Mouse (Mus musculus): ENCODE measurements around the gene Osbp2. TPM values are rescaled to one million over a fixed set of nuclear protein-coding genes. Genes with fewer than 3 reads are reported as not detected.
A peak's percentile ranks its signal among the peaks of the same experiment; 100 is the strongest.

The Osbp2 gene
- polyA plus RNA-seq, 1 experiment from 2014 or later, result 7.6 TPM

DNA sequence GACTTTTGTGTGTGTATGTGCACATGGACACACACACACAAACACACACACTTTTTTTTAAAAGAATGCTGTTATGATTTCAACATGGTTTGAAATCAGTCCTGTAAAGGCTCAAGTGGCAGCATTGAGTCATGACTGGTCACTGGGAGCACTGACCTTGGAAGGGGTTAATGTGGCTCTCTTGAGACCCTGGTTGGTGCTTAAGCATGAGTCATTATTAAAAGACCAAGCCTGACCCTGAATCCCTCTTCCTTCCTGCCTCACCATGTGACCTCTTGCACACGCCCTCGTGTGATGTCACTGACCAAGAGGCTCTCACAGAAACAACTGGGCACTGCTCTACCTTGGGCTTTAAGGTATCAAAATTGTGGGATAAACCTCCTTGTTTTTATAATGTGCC lies 124.9 kb downstream of the Osbp2 start:
- no peak overlapping the region for H3K9ac ChIP-seq
- no peaks in the 10 kb centered on the region for H3K9me3 ChIP-seq
- H3K4me2 ChIP-seq (replicated peaks), result no peak overlapping the region
- no peaks in the 10 kb centered on the region for H3K4me1 ChIP-seq
- no peaks in the 10 kb centered on the region for H3K36me3 ChIP-seq
- 81% methylated on average over 2 of the region's 2 CpGs for WGBS
- H3K27ac ChIP-seq, result no peak overlapping the region
- H3K4me3 ChIP-seq, result no peak overlapping the region
- no peaks in the 10 kb centered on the region for H3K27me3 ChIP-seq (replicated peaks)
- ATAC-seq (ENCODE audit: low FRiP score, low read depth), result no peak

DNA sequence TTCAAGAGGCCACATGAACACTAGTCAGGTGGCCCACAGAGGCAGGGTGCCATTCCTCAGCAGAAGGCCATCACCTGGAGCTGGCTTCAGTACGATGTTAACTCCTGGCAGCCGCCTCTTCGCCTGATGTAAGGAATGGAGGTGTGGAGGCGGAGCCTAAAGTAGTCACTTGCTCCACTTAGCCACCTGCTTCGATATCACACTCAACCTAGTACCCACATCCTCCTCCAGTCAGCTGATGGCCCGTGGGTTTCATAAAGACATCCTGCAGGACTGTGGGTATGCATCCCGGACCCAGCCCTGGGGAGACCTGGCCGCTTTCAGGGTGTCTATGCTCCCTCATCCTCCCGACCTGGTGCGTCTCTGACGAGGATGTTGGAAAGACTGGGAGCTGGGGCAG lies 128.0 kb downstream of the Osbp2 start:
- H3K27me3 ChIP-seq (replicated peaks), result no peaks in the 10 kb centered on the region
- no peak overlapping the region for H3K4me2 ChIP-seq (replicated peaks)
- no peak for ATAC-seq (ENCODE audit: low FRiP score, low read depth)
- 82% methylated on average over 11 of the region's 11 CpGs for WGBS
- H3K27ac ChIP-seq, result no peak overlapping the region
- H3K9ac ChIP-seq, result no peak overlapping the region
- no peaks in the 10 kb centered on the region for H3K9me3 ChIP-seq
- no peaks in the 10 kb centered on the region for H3K36me3 ChIP-seq
- no peaks in the 10 kb centered on the region for H3K4me1 ChIP-seq
- H3K4me3 ChIP-seq, result no peak overlapping the region

DNA sequence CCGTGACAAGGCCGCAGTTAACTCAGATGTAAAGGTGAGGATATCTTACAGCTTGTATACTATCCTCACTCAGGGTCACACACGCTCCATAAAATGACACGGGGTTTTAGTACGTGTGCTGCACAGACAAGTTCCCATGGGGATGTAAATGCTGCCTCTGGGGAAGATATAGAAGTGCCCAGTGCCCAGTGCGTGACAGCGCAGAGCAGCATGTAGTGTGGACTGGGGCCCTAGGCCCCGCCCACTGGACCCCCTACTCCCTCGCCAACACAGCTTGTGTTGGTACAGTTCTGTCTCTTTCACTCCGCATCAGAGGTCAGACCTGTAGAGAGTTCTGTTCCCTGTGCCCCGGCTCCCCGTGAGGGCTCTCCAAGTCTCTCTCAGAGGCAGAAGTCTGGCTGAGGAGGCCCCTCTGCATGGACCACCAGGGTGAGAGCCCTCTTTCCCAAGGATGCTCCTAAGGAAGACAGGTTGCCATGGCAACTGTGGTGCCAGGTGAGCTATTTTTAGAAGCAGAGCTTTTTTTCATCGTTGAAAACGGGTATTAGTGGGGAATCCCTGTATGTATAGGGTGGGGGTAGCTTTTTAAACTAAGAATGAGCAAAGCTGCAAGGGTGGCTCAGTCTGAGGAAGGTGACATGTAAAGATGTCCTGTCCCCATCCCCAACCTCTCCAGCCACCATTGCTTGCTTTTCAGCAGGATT lies 129.6 kb downstream of the Osbp2 start:
- Histone ChIP-seq H3K9me3 (no peaks in the 10 kb centered on the region), H3K4me3 (no peak overlapping the region), H3K4me1 (no peaks in the 10 kb centered on the region), H3K36me3 (no peaks in the 10 kb centered on the region), H3K27ac (no peak overlapping the region), H3K9ac (no peak overlapping the region), H3K27me3 (replicated peaks) (no peaks in the 10 kb centered on the region), H3K4me2 (replicated peaks) (no peak overlapping the region)
- ATAC-seq (ENCODE audit: low FRiP score, low read depth), result no peak
- WGBS, result 76% methylated on average over 14 of the region's 14 CpGs

DNA sequence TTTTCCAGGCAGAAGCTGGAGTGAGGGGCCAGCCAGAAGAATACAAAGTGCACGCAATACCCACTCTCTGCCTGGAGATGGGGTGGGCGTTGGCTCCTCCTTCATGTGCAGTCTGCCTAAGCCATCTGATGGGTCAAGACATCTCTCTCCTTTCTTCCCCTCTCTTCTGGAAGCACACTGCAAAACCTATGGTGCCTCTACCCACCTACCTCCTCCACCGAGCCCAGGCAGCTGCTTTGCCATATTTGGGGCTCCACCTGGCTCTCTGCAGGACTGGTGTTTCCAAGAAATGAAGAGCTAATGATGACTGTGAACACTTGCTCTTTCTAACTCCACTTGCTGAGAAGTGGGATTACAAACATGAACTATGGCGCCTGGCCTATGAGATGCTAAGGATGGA lies 132.2 kb downstream of the Osbp2 start:
- WGBS, result 85% methylated on average over 4 of the region's 4 CpGs
- Histone ChIP-seq H3K4me3 (no peak overlapping the region), H3K9me3 (no peaks in the 10 kb centered on the region), H3K36me3 (no peaks in the 10 kb centered on the region), H3K9ac (no peak overlapping the region), H3K27me3 (replicated peaks) (no peaks in the 10 kb centered on the region), H3K4me1 (no peaks in the 10 kb centered on the region), H3K27ac (no peak overlapping the region), H3K4me2 (replicated peaks) (no peak overlapping the region)
- ATAC-seq (ENCODE audit: low FRiP score, low read depth), result no peak

DNA sequence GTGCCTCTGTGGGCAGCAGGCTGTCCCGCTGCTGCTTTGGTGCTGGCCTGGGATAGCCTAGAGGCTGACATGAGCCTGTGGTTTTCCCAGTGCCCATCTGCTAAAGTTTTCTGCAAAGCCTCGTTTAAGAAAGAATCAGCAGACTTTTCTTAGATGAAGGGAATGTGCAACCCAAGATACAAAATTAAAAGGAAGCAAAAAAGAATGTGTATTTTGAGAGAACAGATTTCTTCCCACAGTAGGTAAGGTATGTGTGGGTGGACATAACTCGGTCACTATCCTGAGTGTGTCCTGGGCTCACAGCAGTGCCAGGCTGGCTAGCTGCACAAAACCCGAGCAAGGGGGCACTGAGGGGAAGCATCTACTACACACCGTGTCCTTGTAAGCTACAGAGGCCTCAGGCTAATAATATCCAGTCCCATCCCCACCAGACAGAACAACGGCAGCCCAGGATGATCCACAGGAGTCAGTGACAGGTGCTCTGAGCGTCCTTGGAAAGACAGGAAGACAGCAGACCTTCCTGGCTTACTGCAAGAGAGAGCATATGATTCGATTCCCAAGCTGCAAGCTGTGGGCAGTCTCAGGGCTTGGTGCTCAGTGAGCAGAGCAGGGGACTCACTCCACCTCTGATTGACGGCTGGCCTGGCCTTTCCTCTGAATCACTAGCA lies 136.1 kb downstream of the Osbp2 start:
- 80% methylated on average over 9 of the region's 9 CpGs for WGBS
- Histone ChIP-seq H3K27me3 (replicated peaks) (no peaks in the 10 kb centered on the region), H3K4me2 (replicated peaks) (no peak overlapping the region), H3K4me1 (no peaks in the 10 kb centered on the region; the same call in 1 of the 2 replicates), H3K27ac (no peak overlapping the region), H3K9ac (no peak overlapping the region), H3K36me3 (no peaks in the 10 kb centered on the region), H3K9me3 (no peaks in the 10 kb centered on the region), H3K4me3 (no peak overlapping the region)
- ATAC-seq (ENCODE audit: low FRiP score, low read depth), result no peak

DNA sequence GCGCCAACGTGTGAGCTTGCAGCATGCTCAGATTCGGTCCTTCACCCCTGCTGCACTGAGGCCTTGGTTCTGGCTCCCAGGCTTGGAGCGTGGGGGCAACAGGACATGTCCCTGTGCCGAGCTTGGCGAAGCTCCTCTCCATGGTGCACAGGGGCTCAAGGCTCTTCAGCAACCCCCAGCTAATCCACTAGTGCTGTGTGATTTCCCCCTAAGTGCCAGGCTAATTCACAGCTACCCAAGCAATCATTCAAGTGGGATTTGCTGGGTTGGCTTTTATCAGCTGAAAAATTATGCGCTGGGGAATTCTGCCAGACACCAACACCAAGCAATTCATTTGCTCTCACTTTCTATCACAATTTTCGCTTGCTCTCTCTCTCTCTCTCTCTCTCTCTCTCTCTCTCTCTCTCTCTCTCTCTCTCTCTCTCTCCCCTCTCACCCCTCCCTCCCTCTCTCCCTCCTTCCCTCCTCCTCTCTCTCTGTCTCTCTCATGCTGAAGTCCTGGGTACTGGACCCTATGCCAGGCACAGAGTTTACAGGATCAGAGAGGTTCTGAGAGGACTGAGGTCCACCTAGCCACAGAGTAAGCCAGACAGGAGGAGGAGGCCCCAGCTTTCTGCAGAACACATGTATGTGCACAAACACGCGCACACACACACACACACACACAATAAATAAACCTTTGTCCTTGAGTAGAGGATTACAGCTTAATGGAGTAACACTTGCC lies 138.2 kb downstream of the Osbp2 start:
- Histone ChIP-seq H3K4me1 (no peaks in the 10 kb centered on the region; the same call in 1 of the 2 replicates), H3K27me3 (replicated peaks) (no peaks in the 10 kb centered on the region), H3K27ac (no peak overlapping the region), H3K4me3 (no peak overlapping the region), H3K36me3 (no peaks in the 10 kb centered on the region), H3K4me2 (replicated peaks) (no peak overlapping the region), H3K9me3 (no peaks in the 10 kb centered on the region), H3K9ac (no peak overlapping the region)
- no peak for ATAC-seq (ENCODE audit: low FRiP score, low read depth)
- WGBS, result 69% methylated on average over 10 of the region's 10 CpGs

DNA sequence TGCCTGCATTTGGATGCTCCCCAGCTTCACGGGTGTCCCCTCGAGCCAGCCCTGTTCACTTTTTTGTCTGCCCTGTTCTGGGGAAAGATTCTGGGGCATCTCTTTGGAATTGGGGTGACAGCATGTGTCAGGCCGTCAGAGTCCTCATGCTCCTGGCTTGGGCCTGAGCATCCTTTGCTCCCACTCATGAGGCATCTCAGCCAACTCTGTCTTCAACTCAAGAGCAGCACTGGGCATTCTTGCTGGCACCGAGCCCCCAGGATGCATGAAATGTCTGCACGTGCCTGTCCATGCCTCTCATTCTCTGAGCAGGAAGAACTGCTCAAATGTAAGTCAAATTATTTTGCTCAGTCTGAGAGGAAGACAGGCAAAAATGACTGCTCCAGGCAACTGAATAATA lies 139.0 kb downstream of the Osbp2 start:
- Histone ChIP-seq H3K4me1 (no peaks in the 10 kb centered on the region; the same call in 1 of the 2 replicates), H3K4me3 (no peak overlapping the region), H3K36me3 (no peaks in the 10 kb centered on the region), H3K27ac (no peak overlapping the region), H3K9me3 (no peaks in the 10 kb centered on the region), H3K9ac (no peak overlapping the region), H3K27me3 (replicated peaks) (no peaks in the 10 kb centered on the region), H3K4me2 (replicated peaks) (no peak overlapping the region)
- WGBS, result 78% methylated on average over 5 of the region's 5 CpGs
- ATAC-seq (ENCODE audit: low FRiP score, low read depth), result no peak

DNA sequence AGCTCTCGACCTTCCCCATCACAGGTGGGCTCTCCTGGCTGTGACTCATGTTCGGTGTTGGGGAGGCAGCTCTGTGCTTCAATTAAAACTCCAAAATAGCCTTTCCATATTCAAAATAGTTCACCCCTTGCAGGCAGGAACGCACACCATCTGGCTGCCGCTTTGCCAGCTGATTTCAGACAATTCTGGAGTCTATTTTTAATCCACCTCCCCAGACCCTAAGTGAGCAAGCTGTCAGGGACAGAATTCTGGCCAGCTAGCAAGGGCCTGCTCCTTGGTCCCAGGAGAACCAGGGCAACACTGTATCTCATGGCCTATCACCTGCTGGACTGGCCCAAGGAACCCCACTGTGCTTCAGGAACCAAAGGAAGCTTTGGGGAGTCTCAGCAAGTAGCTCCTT lies 139.8 kb downstream of the Osbp2 start:
- no peak for ATAC-seq (ENCODE audit: low FRiP score, low read depth)
- Histone ChIP-seq H3K9me3 (no peaks in the 10 kb centered on the region), H3K4me1 (no peaks in the 10 kb centered on the region; the same call in 1 of the 2 replicates), H3K9ac (no peak overlapping the region), H3K27ac (no peak overlapping the region), H3K4me3 (no peak overlapping the region), H3K27me3 (replicated peaks) (no peaks in the 10 kb centered on the region), H3K4me2 (replicated peaks) (no peak overlapping the region), H3K36me3 (no peaks in the 10 kb centered on the region)
- WGBS, result 74% methylated on average over 4 of the region's 4 CpGs

DNA sequence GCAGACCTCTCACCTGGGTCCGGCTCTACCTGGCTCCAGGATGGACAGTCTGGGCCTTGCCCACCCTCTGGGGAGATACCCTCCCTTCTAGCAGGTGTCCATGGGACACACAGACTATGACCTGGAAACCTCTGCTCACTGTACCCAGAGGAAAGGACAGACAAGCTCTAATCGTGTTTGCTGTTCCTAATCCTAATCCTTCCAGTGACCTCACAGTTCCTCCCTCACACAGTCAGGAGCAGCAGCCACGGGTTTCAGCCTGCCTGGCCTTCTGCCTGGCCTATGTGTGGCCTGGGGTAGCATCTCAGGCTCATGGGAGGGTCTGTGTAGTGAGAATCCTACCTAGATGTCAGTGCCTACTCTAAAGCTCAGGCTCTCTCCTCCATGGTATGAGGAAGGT lies 140.8 kb downstream of the Osbp2 start:
- no peak for ATAC-seq (ENCODE audit: low FRiP score, low read depth)
- Histone ChIP-seq H3K36me3 (no peaks in the 10 kb centered on the region), H3K9me3 (no peaks in the 10 kb centered on the region), H3K9ac (no peak overlapping the region), H3K4me1 (no peaks in the 10 kb centered on the region; the same call in 1 of the 2 replicates), H3K4me3 (no peak overlapping the region), H3K4me2 (replicated peaks) (no peak overlapping the region), H3K27ac (no peak overlapping the region), H3K27me3 (replicated peaks) (no peaks in the 10 kb centered on the region)
- WGBS, result 55% methylated on average over 3 of the region's 3 CpGs

DNA sequence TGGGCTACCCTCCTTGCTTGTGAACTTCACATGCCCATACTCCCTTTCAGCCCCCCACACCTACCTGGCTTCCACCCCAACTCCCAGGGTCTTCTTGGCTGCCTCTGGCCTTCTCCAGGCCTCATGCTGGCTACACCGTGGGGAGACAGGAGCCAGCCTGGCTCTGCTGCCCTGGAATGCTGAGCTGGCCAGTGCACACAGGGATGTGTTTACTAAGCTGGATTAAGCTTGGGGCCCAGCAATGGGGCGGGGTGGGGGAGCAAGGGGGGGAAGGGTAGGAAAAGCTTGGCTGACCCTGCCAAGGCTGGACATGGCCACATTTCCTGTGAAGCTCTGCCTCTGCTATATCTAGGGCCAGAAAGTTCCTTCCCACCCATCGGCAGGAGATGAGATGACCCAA lies 141.7 kb downstream of the Osbp2 start:
- no peak overlapping the region for H3K27ac ChIP-seq
- H3K4me2 ChIP-seq (replicated peaks), result no peak overlapping the region
- H3K4me3 ChIP-seq, result no peak overlapping the region
- H3K27me3 ChIP-seq (replicated peaks), result no peaks in the 10 kb centered on the region
- 70% methylated on average over 3 of the region's 3 CpGs for WGBS
- no peaks in the 10 kb centered on the region for H3K9me3 ChIP-seq
- H3K9ac ChIP-seq, result no peak overlapping the region
- ATAC-seq (ENCODE audit: low FRiP score, low read depth), result no peak
- no peaks in the 10 kb centered on the region; the same call in 1 of the 2 replicates for H3K4me1 ChIP-seq
- H3K36me3 ChIP-seq, result no peaks in the 10 kb centered on the region

DNA sequence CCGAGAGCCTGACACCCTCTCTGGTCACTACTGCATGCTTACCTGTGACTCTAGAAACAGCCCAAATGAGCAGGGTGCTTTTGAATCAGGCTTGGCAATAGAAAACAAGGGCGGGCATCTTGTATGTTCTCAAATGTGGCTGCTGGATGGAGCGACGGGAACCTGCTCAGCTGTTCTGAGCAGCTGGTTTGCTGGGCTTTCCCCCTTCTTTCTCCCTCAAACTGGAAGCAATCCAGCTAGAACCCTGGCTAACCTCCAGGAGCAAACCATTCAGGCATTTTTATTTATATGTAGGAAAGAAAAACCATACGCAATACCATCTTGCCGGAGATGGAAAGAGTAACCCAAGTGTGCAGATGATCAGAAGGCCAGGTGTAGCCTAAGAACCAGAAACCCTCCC lies 147.0 kb downstream of the Osbp2 start:
- Histone ChIP-seq H3K4me2 (replicated peaks) (no peak overlapping the region), H3K36me3 (no peaks in the 10 kb centered on the region), H3K4me1 (no peaks in the 10 kb centered on the region), H3K9ac (no peak overlapping the region), H3K27ac (no peak overlapping the region), H3K27me3 (replicated peaks) (no peaks in the 10 kb centered on the region), H3K9me3 (no peaks in the 10 kb centered on the region), H3K4me3 (no peak overlapping the region)
- ATAC-seq (ENCODE audit: low FRiP score, low read depth), result no peak
- 91% methylated on average over 6 of the region's 6 CpGs for WGBS

DNA sequence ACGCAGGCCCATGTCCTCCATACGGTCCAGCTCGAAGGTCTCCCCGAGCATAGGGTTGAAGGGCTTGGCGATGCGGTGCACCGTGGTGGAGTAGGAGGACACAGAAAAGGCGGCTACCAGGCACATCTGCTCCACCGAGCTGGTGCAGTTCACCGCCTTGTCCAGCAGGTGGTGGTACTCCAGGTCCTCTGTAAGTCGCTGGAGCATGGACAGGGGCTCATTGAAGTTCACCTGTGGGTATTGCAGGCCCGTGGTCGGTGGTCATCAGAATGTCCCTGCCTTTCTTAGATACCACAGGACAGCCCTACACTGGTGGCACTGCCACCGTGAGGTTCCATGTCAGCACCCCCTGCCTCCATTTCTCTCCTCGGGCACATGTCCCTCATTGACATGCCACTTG lies 149.2 kb downstream of the Osbp2 start:
- Histone ChIP-seq H3K27ac (no peak overlapping the region), H3K36me3 (no peaks in the 10 kb centered on the region), H3K27me3 (replicated peaks) (no peaks in the 10 kb centered on the region), H3K4me2 (replicated peaks) (no peak overlapping the region), H3K4me1 (no peaks in the 10 kb centered on the region), H3K9ac (no peak overlapping the region), H3K4me3 (no peak overlapping the region), H3K9me3 (no peaks in the 10 kb centered on the region)
- ATAC-seq (ENCODE audit: low FRiP score, low read depth), result 0 out of 2 replicates have a peak, but pooled peaks have one; percentile 25
- WGBS, result 42% methylated on average over 15 of the region's 15 CpGs

Data from neural tube, embryonic 12.5 days (tissue).